Mouse (Mus musculus) MEL (cell line): ENCODE results near the gene Cacna1c. TPM values are rescaled to one million over a fixed set of nuclear protein-coding genes. Genes with fewer than 3 reads are reported as not detected.

ENCODE experiments used
- DNase-seq: peaks from one replicate; pipeline ENCODE4 v3.0.0; 2011; ENCODE audit warnings: low read depth, low spot score
- H3K27ac ChIP-seq: 2 replicates; pipeline ENCODE4 v1.5.1; 2012; ENCODE audit warnings: low read depth, mild to moderate bottlenecking, control low read depth, low read length, moderate library complexity; ENCODE audit not compliant: control insufficient read depth
- H3K27me3 ChIP-seq, 2 experiments: fragments of 150-350 bp in 1 of 2; sonication (generic) in 1 of 2; 2 replicates each; pipeline ENCODE4 v1.6.1; 2012; ENCODE audit warnings: low read length in 2 of 2, mild to moderate bottlenecking in 2 of 2, improper control_type of control experiment in 1 of 2, moderate library complexity in 1 of 2; ENCODE audit not compliant: insufficient read depth in 2 of 2, control insufficient read depth in 1 of 2
- H3K36me3 ChIP-seq, 2 experiments: 2 replicates each; pipeline ENCODE4 v1.6.1; 2012 to 2014; ENCODE audit warnings: low read length in 2 of 2, improper control_type of control experiment in 1 of 2, inconsistent platforms in 1 of 2, mild to moderate bottlenecking in 1 of 2; ENCODE audit not compliant: insufficient read depth in 2 of 2, control insufficient read depth in 1 of 2
- H3K4me1 ChIP-seq, 2 experiments: fragments of 150-350 bp in 1 of 2; sonication (generic) in 1 of 2; 2 replicates each; pipeline ENCODE4 v1.6.1; 2012; ENCODE audit warnings: low read length in 2 of 2, improper control_type of control experiment in 1 of 2, mild to moderate bottlenecking in 1 of 2; ENCODE audit not compliant: insufficient read depth in 2 of 2, control insufficient read depth in 1 of 2
- H3K4me3 ChIP-seq, 2 experiments: fragments of 150-350 bp in 1 of 2; sonication (generic) in 1 of 2; 2 replicates each; pipeline ENCODE4 v1.5.1; 2012; ENCODE audit warnings: low read depth in 2 of 2, low read length in 2 of 2, mild to moderate bottlenecking in 2 of 2, moderate library complexity in 2 of 2, control low read depth in 1 of 2, improper control_type of control experiment in 1 of 2; ENCODE audit not compliant: control insufficient read depth in 1 of 2, insufficient read depth in 1 of 2
- H3K79me2 ChIP-seq: 2 replicates; pipeline ENCODE4 v1.6.1; 2012; ENCODE audit warnings: mild to moderate bottlenecking, low read length, moderate library complexity; ENCODE audit not compliant: control insufficient read depth, poor library complexity, insufficient read depth
- H3K9ac ChIP-seq: 2 replicates; pipeline ENCODE4 v1.6.1; 2012; ENCODE audit warnings: low read depth, mild to moderate bottlenecking, control low read depth, low read length, moderate library complexity; ENCODE audit not compliant: control insufficient read depth, poor library complexity, severe bottlenecking
- H3K9me3 ChIP-seq: fragments of 150-350 bp; sonication (generic); replicated peaks from 2 replicates; pipeline ENCODE4 v1.6.1; 2012; ENCODE audit warnings: mild to moderate bottlenecking, low read length, improper control_type of control experiment, moderate library complexity; ENCODE audit not compliant: insufficient read depth
- CHD1 ChIP-seq: IDR thresholded peaks from 2 replicates; pipeline ENCODE4 v1.6.1; 2012; ENCODE audit warnings: low read depth, mild to moderate bottlenecking, inconsistent platforms, low read length, improper control_type of control experiment
- CTCF ChIP-seq, 3 experiments: IDR thresholded peaks in 2 of 3; conservative IDR thresholded peaks in 1 of 3; 2 replicates each; pipeline ENCODE4 v1.5.1; 2011 to 2012; ENCODE audit warnings: low read length in 3 of 3, low read depth in 2 of 3, mild to moderate bottlenecking in 2 of 3, improper control_type of control experiment in 1 of 3, inconsistent platforms in 1 of 3, mixed read lengths in 1 of 3, moderate library complexity in 1 of 3; ENCODE audit not compliant: control insufficient read depth in 1 of 3, insufficient read depth in 1 of 3, poor library complexity in 1 of 3, severe bottlenecking in 1 of 3
- ETS1 ChIP-seq: IDR thresholded peaks from 2 replicates; pipeline ENCODE4 v1.6.1; 2012; ENCODE audit warnings: low read depth, mild to moderate bottlenecking, inconsistent platforms, low read length, improper control_type of control experiment, moderate library complexity
- JUND ChIP-seq: IDR thresholded peaks from 2 replicates; pipeline ENCODE4 v1.6.1; 2011; ENCODE audit warnings: low read depth, mild to moderate bottlenecking, improper control_type of control experiment, low read length
- MAFK ChIP-seq: IDR thresholded peaks from 2 replicates; pipeline ENCODE4 v1.6.1; 2011; ENCODE audit warnings: low read depth, mild to moderate bottlenecking, low read length, improper control_type of control experiment, borderline replicate concordance
- MXI1 ChIP-seq: IDR thresholded peaks from 2 replicates; pipeline ENCODE4 v1.6.1; 2011; ENCODE audit warnings: mild to moderate bottlenecking, low read depth, low read length, improper control_type of control experiment
- NRF1 ChIP-seq: IDR thresholded peaks from 2 replicates; pipeline ENCODE4 v1.6.1; 2014; ENCODE audit warnings: low read depth, mild to moderate bottlenecking, inconsistent platforms, low read length, improper control_type of control experiment, moderate library complexity; ENCODE audit not compliant: poor library complexity, insufficient read depth, severe bottlenecking
- POLR2AphosphoS2 ChIP-seq: IDR thresholded peaks from 2 replicates; pipeline ENCODE4 v1.6.1; 2011; ENCODE audit warnings: low read length, improper control_type of control experiment
- POLR2AphosphoS5 ChIP-seq: IDR thresholded peaks from 2 replicates; pipeline ENCODE4 v1.6.1; 2012; ENCODE audit warnings: low read depth, borderline replicate concordance, mild to moderate bottlenecking, inconsistent platforms, low read length, moderate library complexity, mixed read lengths
- RCOR1 ChIP-seq: IDR thresholded peaks from 2 replicates; pipeline ENCODE4 v1.6.1; 2012; ENCODE audit warnings: low read depth, mild to moderate bottlenecking, inconsistent platforms, low read length, improper control_type of control experiment
- SMC3 ChIP-seq: IDR thresholded peaks from 2 replicates; pipeline ENCODE4 v1.6.1; 2011; ENCODE audit warnings: low read depth, low read length, improper control_type of control experiment
- TAL1 ChIP-seq: IDR thresholded peaks from 2 replicates; pipeline ENCODE4 v1.6.1; 2012; ENCODE audit warnings: mild to moderate bottlenecking, inconsistent platforms, low read length, moderate library complexity, mixed read lengths
- TBP ChIP-seq: IDR thresholded peaks from 2 replicates; pipeline ENCODE4 v1.8.0; 2011; ENCODE audit warnings: low read depth, low read length, improper control_type of control experiment
- TCF12 ChIP-seq: IDR thresholded peaks from 2 replicates; pipeline ENCODE4 v1.6.1; 2014; ENCODE audit warnings: low read depth, mild to moderate bottlenecking, inconsistent platforms, low read length, improper control_type of control experiment, moderate library complexity
- USF2 ChIP-seq, 2 experiments: IDR thresholded peaks; 2 replicates each; pipeline ENCODE4 v1.6.1; 2011 to 2012; ENCODE audit warnings: improper control_type of control experiment in 2 of 2, low read length in 2 of 2, borderline replicate concordance in 1 of 2, inconsistent platforms in 1 of 2, low read depth in 1 of 2, mild to moderate bottlenecking in 1 of 2; ENCODE audit not compliant: insufficient read depth in 1 of 2
- ZC3H11A ChIP-seq: IDR thresholded peaks from 2 replicates; pipeline ENCODE4 v1.6.1; 2012; ENCODE audit warnings: low read depth, mild to moderate bottlenecking, inconsistent platforms, low read length, improper control_type of control experiment
- ZKSCAN1 ChIP-seq: IDR thresholded peaks from 2 replicates; pipeline ENCODE4 v1.6.1; 2012; ENCODE audit warnings: low read depth, mild to moderate bottlenecking, inconsistent platforms, low read length, improper control_type of control experiment, moderate library complexity
- ZMIZ1 ChIP-seq: IDR thresholded peaks from 2 replicates; pipeline ENCODE4 v1.6.1; 2012; ENCODE audit warnings: low read depth, mild to moderate bottlenecking, inconsistent platforms, low read length, improper control_type of control experiment, moderate library complexity
- ZNF384 ChIP-seq: IDR thresholded peaks from 2 replicates; pipeline ENCODE4 v1.6.1; 2012; ENCODE audit warnings: low read depth, mild to moderate bottlenecking, inconsistent platforms, low read length, improper control_type of control experiment
- polyA plus RNA-seq, 2 experiments: library from polyadenylated mRNA; stranded (reverse) in 1 of 2; unstranded in 1 of 2; fragments of >175 nt in 1 of 2; fragments of >200 nt in 1 of 2; gene quantifications; 2 replicates each; pipeline versions ENCODE4 v1.2.1 to v1.2.4; 2012; ENCODE audit warnings: low replicate concordance in 2 of 2, low read depth in 1 of 2; ENCODE audit not compliant: insufficient read length in 2 of 2, insufficient read depth in 1 of 2, missing spikeins in 1 of 2
- total RNA-seq: library from RNA; depleted of rRNA; stranded (reverse); fragments of 300-350 nt; gene quantifications from 2 replicates; pipeline ENCODE4 v1.2.3, GENCODE M21; 2012

The Cacna1c gene
- total and polyA plus RNA-seq, 3 experiments = 3.4 to 4.4 TPM; not detected in 1

DNA sequence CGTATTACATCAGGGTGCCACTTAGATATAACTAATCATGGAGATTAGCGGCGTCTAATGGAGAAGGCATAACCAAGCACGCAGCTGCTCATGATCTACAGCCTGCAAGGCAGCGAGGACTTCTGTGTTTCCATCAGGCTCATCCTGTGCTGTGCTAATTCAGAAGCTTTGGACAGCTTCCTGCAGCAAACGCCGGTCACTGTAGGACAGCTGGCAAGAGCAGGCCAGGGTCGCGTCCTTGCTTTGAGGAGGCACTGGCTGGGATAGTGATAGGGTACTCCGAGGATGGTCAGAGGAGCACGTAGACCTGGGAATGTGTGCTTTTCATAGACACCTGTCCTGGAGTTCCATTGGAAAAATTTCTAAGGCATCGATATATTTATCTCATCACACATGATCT lies 551.4 kb downstream of the Cacna1c start:
- Histone ChIP-seq H3K27ac (no peak overlapping the region), H3K9ac (no peak overlapping the region), H3K4me3 (no peak overlapping the region), H3K4me1 (no peaks in the 10 kb centered on the region), H3K27me3 (no peaks in the 10 kb centered on the region), H3K9me3 (no peaks in the 10 kb centered on the region), H3K36me3 (no peaks in the 10 kb centered on the region), H3K79me2 (no peaks in the 10 kb centered on the region)
- TF ChIP-seq POLR2AphosphoS2 = no peak
- no peak for TF ChIP-seq POLR2AphosphoS5
- TF ChIP-seq TAL1 = no peak
- TF ChIP-seq TCF12 = no peak
- TF ChIP-seq SMC3 = no peak
- no peak for TF ChIP-seq NRF1
- TF ChIP-seq JUND = no peak
- no peak for TF ChIP-seq CHD1
- TF ChIP-seq ZC3H11A = no peak
- TF ChIP-seq MAFK = no peak
- TF ChIP-seq TBP = no peak
- no peak for DNase-seq

DNA sequence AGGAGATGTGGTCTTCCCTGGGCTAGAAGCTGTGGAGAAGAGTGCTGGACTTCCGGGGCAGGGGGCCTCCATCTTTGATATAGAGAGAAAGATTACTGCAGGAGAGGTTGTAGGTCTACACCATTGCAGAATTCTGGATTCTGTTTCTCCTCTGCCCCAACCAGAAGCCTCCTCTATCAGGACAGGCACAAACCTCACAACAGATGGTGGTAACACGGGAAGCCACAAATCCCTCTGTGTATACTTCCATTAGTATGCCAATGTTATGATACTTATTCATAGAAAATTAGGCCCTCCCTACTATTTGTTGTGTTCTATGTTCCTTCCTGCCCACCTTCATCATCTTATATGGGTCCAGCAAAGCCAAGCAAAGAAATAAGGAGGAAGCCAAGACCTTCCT lies 552.7 kb downstream of the Cacna1c start:
- H3K36me3 ChIP-seq = no peaks in the 10 kb centered on the region
- no peak overlapping the region for H3K4me3 ChIP-seq
- TF ChIP-seq RCOR1 = no peak
- TF ChIP-seq ZMIZ1 = no peak
- no peak for TF ChIP-seq ZKSCAN1
- TF ChIP-seq MXI1 = no peak
- TF ChIP-seq TCF12 = no peak
- no peak for TF ChIP-seq USF2 (IDR thresholded peaks at IDR 0.05; ENCODE audit: borderline replicate concordance in 1 of 2, insufficient read depth in 1 of 2, low read depth in 1 of 2, low read length in 2 of 2)
- no peak for TF ChIP-seq ZNF384
- TF ChIP-seq ETS1 = no peak
- no peak for TF ChIP-seq CTCF (IDR thresholded peaks at IDR 0.05 in 2 of 3, conservative IDR thresholded peaks at IDR 0.05 in 1 of 3; ENCODE audit: control insufficient read depth in 1 of 3, insufficient read depth in 1 of 3, low read depth in 2 of 3, low read length in 3 of 3, poor library complexity in 1 of 3, severe bottlenecking in 1 of 3)
- no peaks in the 10 kb centered on the region for H3K27me3 ChIP-seq
- no peak overlapping the region for H3K9ac ChIP-seq
- no peak overlapping the region for H3K27ac ChIP-seq
- no peaks in the 10 kb centered on the region for H3K4me1 ChIP-seq
- DNase-seq = no peak
- H3K9me3 ChIP-seq = no peaks in the 10 kb centered on the region
- H3K79me2 ChIP-seq = no peaks in the 10 kb centered on the region
